Mouse (Mus musculus) hindbrain, embryonic 15.5 days (tissue): ENCODE measurements around the gene Krtap7-1. TPM values are rescaled to one million over a fixed set of nuclear protein-coding genes. Genes with fewer than 3 reads are reported as not detected.

Source experiments
- ATAC-seq: fragments of 200-750 bp; cut with Nextera tagmentation; 2 replicates; pipeline ENCODE4 v1.8.0; 2017; ENCODE audit warnings: low read depth, moderate number of reproducible peaks, moderate TSS enrichment; ENCODE audit not compliant: low FRiP score
- H3K27ac ChIP-seq: fragments of 300-500 bp; sonication (generic); replicated peaks from 2 replicates; pipeline ENCODE4 v1.5.1; 2015; ENCODE audit warnings: mild to moderate bottlenecking, inconsistent platforms
- H3K27me3 ChIP-seq: fragments of 300-500 bp; sonication (generic); 2 replicates; pipeline ENCODE4 v1.6.1; 2015; ENCODE audit warnings: control low read depth, inconsistent platforms
- H3K36me3 ChIP-seq: fragments of 300-500 bp; sonication (generic); 2 replicates; pipeline ENCODE4 v1.6.1; 2015; ENCODE audit warnings: control low read depth, inconsistent platforms
- H3K4me1 ChIP-seq: fragments of 300-500 bp; sonication (generic); replicated peaks from 2 replicates; pipeline ENCODE4 v1.6.1; 2015; ENCODE audit warnings: control low read depth, inconsistent platforms
- H3K4me2 ChIP-seq: fragments of 300-500 bp; sonication (generic); 2 replicates; pipeline ENCODE4 v1.6.1; 2015; ENCODE audit warnings: moderate library complexity, mild to moderate bottlenecking, inconsistent platforms
- H3K4me3 ChIP-seq: fragments of 300-500 bp; sonication (generic); 2 replicates; pipeline ENCODE4 v1.5.1; 2015; ENCODE audit warnings: mild to moderate bottlenecking, inconsistent platforms
- H3K9ac ChIP-seq: fragments of 300-500 bp; sonication (generic); 2 replicates; pipeline ENCODE4 v1.6.1; 2015; ENCODE audit warnings: inconsistent platforms
- H3K9me3 ChIP-seq: fragments of 300-500 bp; sonication (generic); 2 replicates; pipeline ENCODE4 v1.6.1; 2016; ENCODE audit warnings: control low read depth, inconsistent platforms
- WGBS: fragments of 180-500 bp; shearing (Covaris S2); methylation state at CpG from one replicate; pipeline ENCODE4 v1.1.7; 2015; 5-methylcytosine and 5-hydroxymethylcytosine counted together
- polyA plus RNA-seq: library from polyadenylated mRNA; unstranded; fragments of >200 nt; fragmentation: Nextera tagmentation; extraction: Ambion mirVana; gene quantifications from 2 replicates; pipeline ENCODE4 v1.2.1, GENCODE M21; 2015

The Krtap7-1 gene
- polyA plus RNA-seq, 1 experiment from 2014 or later = not detected

DNA sequence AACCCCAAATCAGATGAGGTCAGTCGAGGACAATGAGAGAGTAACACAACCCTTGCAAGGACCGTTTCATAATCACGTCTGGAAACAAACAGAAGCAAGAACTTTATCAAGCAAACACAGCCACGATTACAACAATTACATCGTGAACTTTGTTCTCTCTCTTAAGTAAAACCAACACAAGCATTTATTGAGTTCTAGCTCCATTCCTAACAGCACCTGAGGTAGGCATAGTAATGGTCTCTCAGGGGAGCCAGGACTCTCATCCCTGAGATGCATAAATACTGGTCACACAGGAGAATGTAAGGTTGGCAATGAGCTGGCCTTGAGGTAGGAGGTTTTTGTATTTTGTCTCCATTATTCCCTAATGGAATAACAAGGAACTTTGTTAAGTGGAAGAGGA, 6.3 kb downstream of the Krtap7-1 start:
- H3K4me1 ChIP-seq = no peaks in the 10 kb centered on the region
- H3K27ac ChIP-seq = no peak overlapping the region
- H3K9me3 ChIP-seq = no peaks in the 10 kb centered on the region
- ATAC-seq = no peak
- 86% methylated on average over 5 of the region's 5 CpGs for WGBS
- no peak overlapping the region for H3K4me3 ChIP-seq
- H3K9ac ChIP-seq = no peak overlapping the region
- no peak overlapping the region for H3K4me2 ChIP-seq
- no peaks in the 10 kb centered on the region for H3K36me3 ChIP-seq
- H3K27me3 ChIP-seq = no peaks in the 10 kb centered on the region

DNA sequence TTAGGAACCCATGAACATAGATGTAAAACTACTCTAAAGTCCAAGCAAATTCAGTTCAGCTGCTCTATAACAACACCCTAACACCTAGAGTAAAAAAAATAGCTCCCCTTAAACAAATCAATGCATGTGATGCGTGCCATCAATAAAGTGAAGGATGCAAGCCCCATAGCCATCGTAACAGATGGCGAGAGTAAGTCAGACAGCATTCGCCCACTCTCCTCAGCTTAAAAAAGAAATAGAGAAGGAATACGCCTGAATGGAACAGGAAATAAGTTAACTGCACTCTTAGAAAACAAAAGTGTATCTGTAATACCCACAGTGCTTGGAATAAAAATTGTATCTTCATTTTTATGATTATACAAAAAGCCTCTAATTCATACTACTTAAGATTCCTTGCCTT, 11.1 kb downstream of the Krtap7-1 start:
- 93% methylated on average over 5 of the region's 5 CpGs for WGBS
- no peaks in the 10 kb centered on the region for H3K9me3 ChIP-seq
- no peak overlapping the region for H3K4me3 ChIP-seq
- no peak overlapping the region for H3K9ac ChIP-seq
- H3K4me1 ChIP-seq = no peaks in the 10 kb centered on the region
- H3K36me3 ChIP-seq = no peaks in the 10 kb centered on the region
- no peaks in the 10 kb centered on the region for H3K27me3 ChIP-seq
- no peak for ATAC-seq
- H3K27ac ChIP-seq = no peak overlapping the region
- no peak overlapping the region for H3K4me2 ChIP-seq

DNA sequence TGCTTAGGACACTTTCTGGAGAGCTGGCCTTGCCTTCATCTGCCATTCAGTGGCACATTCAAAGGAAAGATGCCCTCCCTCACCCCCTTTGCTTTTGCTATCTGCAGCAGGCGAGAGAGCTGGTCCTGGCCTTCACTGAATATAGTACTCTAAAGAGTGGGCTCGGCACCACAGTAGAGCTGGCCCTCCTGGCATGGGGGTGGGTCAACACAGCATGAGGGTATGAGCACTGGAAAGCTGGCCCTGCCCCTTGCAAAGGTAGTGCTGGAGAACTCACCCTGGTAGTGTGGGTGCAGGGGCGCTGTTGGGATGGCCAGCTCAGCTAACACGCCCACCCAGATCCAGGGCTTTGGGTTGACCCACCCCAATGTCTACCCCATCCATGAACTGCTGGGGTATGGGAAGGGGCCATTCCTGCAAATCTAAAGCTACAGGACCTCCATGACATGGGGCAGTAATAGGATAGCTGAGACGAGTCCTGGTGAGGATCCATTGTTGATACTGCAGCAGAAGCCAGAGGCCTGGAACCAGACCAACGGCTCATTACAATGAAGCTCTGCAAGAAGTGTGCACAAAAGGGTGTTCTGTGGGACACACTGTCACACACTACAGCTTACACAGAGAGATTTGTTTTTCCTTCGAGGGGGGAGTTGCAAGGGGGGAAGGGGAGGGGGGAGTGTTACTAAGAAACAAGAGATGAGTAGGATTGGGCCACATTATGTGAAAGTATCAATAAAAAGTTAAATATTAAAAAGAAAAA, 12.5 kb downstream of the Krtap7-1 start:
- no peaks in the 10 kb centered on the region for H3K4me1 ChIP-seq
- H3K27ac ChIP-seq = no peak overlapping the region
- H3K36me3 ChIP-seq = no peaks in the 10 kb centered on the region
- WGBS = 74% methylated on average over 7 of the region's 7 CpGs
- H3K4me3 ChIP-seq = no peak overlapping the region
- no peaks in the 10 kb centered on the region for H3K9me3 ChIP-seq
- H3K9ac ChIP-seq = no peak overlapping the region
- peak; percentile 59 for ATAC-seq
- no peak overlapping the region for H3K4me2 ChIP-seq
- no peaks in the 10 kb centered on the region for H3K27me3 ChIP-seq

DNA sequence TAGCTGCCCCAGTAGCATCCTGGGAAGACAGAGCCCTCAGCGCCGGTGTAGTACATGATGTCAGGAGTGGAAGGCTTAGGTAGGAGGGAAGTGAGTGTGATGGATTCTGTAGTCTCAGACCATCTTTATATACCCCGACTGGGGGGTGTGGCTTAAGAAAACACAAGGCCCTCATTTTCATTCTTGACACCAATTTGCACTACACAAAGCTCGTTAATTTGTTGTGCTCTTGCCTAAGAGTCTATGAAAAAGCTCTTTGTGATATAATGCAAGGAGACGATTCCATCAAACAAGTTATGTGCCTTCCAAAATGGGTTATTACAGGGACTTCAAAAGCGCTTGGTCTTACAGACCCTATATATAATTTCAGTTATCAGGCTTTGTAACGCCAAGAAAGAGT, 20.3 kb downstream of the Krtap7-1 start, which contains the start of gene Krtap8-1:
Gene Krtap8-1 (minus strand): TSS at position 101 of the 400 bp plus-strand sequence.
- 90% methylated on average over 7 of the region's 7 CpGs for WGBS

DNA sequence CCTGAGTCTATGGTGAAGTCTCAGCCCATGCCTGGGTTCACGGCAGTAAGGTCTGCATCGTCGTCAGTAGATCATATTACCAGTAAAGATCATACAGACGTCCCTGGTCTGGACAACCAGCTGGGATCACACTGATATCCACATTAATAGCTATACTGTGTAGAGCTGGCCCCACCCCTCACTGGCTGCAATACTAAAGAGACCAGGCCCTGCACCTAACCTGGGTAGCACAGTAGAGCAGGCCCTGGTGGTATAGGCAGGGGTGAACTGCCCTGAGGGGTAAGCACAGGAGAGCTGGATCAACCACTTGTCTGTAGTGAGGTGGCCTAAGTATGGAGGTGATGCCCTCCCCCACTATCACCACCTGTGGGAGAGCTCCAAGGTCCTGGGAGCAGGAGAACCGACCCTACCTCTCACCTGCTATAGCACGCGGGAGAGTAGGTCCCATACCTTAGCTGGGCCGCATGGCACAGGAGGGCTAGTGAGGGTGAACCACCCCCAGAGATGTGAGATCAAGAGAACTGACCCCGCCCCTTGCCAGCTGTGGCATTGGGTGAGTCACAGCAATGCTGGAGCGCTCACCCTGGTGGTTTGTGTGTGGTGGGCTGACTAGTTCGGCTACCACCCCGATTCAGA, 30.3 kb downstream of the Krtap7-1 start:
- Histone ChIP-seq H3K27me3 (no peaks in the 10 kb centered on the region), H3K36me3 (no peaks in the 10 kb centered on the region), H3K9me3 (no peaks in the 10 kb centered on the region), H3K27ac (no peak overlapping the region), H3K4me1 (no peaks in the 10 kb centered on the region), H3K4me3 (no peak overlapping the region), H3K4me2 (no peak overlapping the region), H3K9ac (no peak overlapping the region)
- no peak for ATAC-seq
- WGBS = 90% methylated on average over 12 of the region's 12 CpGs

More for the DNA sequence above, 20.3 kb downstream of the Krtap7-1 start, which contains the start of gene Krtap8-1:
- Histone ChIP-seq H3K36me3 (no peaks in the 10 kb centered on the region), H3K9ac (no peak within 1 kb of the TSS), H3K4me2 (no peak within 1 kb of the TSS), H3K4me3 (no peak within 1 kb of the TSS), H3K9me3 (no peaks in the 10 kb centered on the region), H3K27ac (no peak within 1 kb of the TSS), H3K27me3 (no peaks in the 10 kb centered on the region), H3K4me1 (no peaks in the 10 kb centered on the region)
- no peak for ATAC-seq

DNA sequence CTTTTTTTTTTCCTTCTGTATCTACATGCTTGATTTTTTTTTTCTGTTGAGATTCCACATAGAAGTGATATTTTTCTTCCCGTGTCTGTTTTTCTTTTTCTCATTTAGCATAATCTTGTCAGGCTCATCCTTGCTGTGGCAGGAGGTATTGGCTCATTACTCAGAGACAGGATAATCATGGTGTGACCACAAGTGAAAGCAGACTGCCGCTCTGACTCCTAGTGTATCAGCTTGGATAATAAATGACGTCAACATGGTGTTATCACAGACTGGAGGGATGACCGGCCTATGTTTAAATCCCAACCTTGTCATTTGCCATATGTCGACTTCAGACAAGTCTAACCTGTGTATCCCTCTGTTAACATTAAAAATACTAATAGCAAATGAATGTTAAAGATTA, 46.9 kb downstream of the Krtap7-1 start:
- no peak overlapping the region for H3K27ac ChIP-seq
- WGBS = 59% methylated on average over 5 of the region's 5 CpGs
- H3K27me3 ChIP-seq = no peaks in the 10 kb centered on the region
- no peak overlapping the region for H3K4me3 ChIP-seq
- H3K4me1 ChIP-seq = no peaks in the 10 kb centered on the region
- no peaks in the 10 kb centered on the region for H3K9me3 ChIP-seq
- no peaks in the 10 kb centered on the region for H3K36me3 ChIP-seq
- H3K4me2 ChIP-seq = no peak overlapping the region
- H3K9ac ChIP-seq = no peak overlapping the region
- no peak for ATAC-seq

Other genes starting within 250 kb of the Krtap7-1 start
- not detected in 2 replicates for gene Krtap21-1, start 104.5 kb downstream of the Krtap7-1 start, polyA plus RNA-seq
- not detected in 2 replicates for gene Krtap6-2, start 88.2 kb downstream of the Krtap7-1 start, polyA plus RNA-seq
- gene Krtap8-1, start 20.4 kb downstream of the Krtap7-1 start, polyA plus RNA-seq = not detected in 2 replicates
- gene Krtap11-1, start 62.9 kb upstream of the Krtap7-1 start, polyA plus RNA-seq = not detected in 2 replicates